Mouse (Mus musculus): ENCODE measurements around the gene Ercc2. TPM values are rescaled to one million over a fixed set of nuclear protein-coding genes. Genes with fewer than 3 reads are reported as not detected.

The Ercc2 gene
- total RNA-seq, 4 experiments from 2014 or later, result 7.5 to 14.9 (median 10.4) TPM

GRCm38 (mm10) chr7:19403731-19404296, 22.0 kb downstream of the Ercc2 start, which contains the start of gene Klc3:
Gene Klc3, minus strand, starts transcription at chr7:19404104.
- peak in 1 of 2 experiments; percentile 50 for DNase-seq (ENCODE audit: low spot score in 2 of 2)

GRCm38 (mm10) chr7:19404476-19404875, 22.7 kb downstream of the Ercc2 start, which contains the start of gene Ckm:
Gene Ckm, plus strand, starts transcription at chr7:19404776.
- no peak for DNase-seq (ENCODE audit: low spot score in 2 of 2)

GRCm38 (mm10) chr7:19405417-19405816, 23.6 kb downstream of the Ercc2 start:
- peak; percentile 76 to 78 for DNase-seq (ENCODE audit: low spot score in 2 of 2)

- DNase-seq (ENCODE audit: low spot score in 2 of 2), result peak; percentile 54 to 72
These were observed 27.9 kb downstream of the Ercc2 start for GRCm38 (mm10) chr7:19409753-19410152.

GRCm38 (mm10) chr7:19410766-19411344, 29.0 kb downstream of the Ercc2 start:
- DNase-seq (ENCODE audit: low spot score in 2 of 2), result peak; percentile 95 to 97

- DNase-seq (ENCODE audit: low spot score in 2 of 2), result peak; percentile 53 to 78
These were observed 30.0 kb downstream of the Ercc2 start for GRCm38 (mm10) chr7:19411783-19412182.

- no peak for DNase-seq (ENCODE audit: low spot score in 2 of 2)
These were observed 31.7 kb downstream of the Ercc2 start for GRCm38 (mm10) chr7:19413525-19413924.

GRCm38 (mm10) chr7:19416590-19416989, 34.8 kb downstream of the Ercc2 start:
- DNase-seq (ENCODE audit: low spot score in 2 of 2), result no peak

- no peak for DNase-seq (ENCODE audit: low spot score in 2 of 2)
These were observed 38.3 kb downstream of the Ercc2 start for GRCm38 (mm10) chr7:19420121-19420520.

- DNase-seq (ENCODE audit: low spot score in 2 of 2), result peak; percentile 64 to 76
These were observed 39.2 kb downstream of the Ercc2 start for GRCm38 (mm10) chr7:19420821-19421636.

GRCm38 (mm10) chr7:19423083-19423482, 41.3 kb downstream of the Ercc2 start:
- DNase-seq (ENCODE audit: low spot score in 2 of 2), result no peak

GRCm38 (mm10) chr7:19424051-19424450, 42.2 kb downstream of the Ercc2 start:
- DNase-seq (ENCODE audit: low spot score in 2 of 2), result peak in 1 of 2 experiments; percentile 54

- DNase-seq (ENCODE audit: low spot score in 2 of 2), result no peak
These were observed 44.5 kb downstream of the Ercc2 start for GRCm38 (mm10) chr7:19426349-19426748.

GRCm38 (mm10) chr7:19426888-19427287, 45.1 kb downstream of the Ercc2 start:
- no peak for DNase-seq (ENCODE audit: low spot score in 2 of 2)

- DNase-seq (ENCODE audit: low spot score in 2 of 2), result no peak
These were observed 46.3 kb downstream of the Ercc2 start for GRCm38 (mm10) chr7:19427999-19428650.

- DNase-seq (ENCODE audit: low spot score in 2 of 2), result no peak
These were observed 47.9 kb downstream of the Ercc2 start for GRCm38 (mm10) chr7:19429726-19430125.

- DNase-seq (ENCODE audit: low spot score in 2 of 2), result no peak
These were observed 48.6 kb downstream of the Ercc2 start for GRCm38 (mm10) chr7:19430402-19430801.

GRCm38 (mm10) chr7:19432475-19432874, 50.7 kb downstream of the Ercc2 start:
- no peak for DNase-seq (ENCODE audit: low spot score in 2 of 2)

GRCm38 (mm10) chr7:19436276-19436675, 54.5 kb downstream of the Ercc2 start:
- no peak for DNase-seq (ENCODE audit: low spot score in 2 of 2)

- DNase-seq (ENCODE audit: low spot score in 2 of 2), result no peak
These were observed 55.2 kb downstream of the Ercc2 start for GRCm38 (mm10) chr7:19437048-19437447.

- DNase-seq (ENCODE audit: low spot score in 2 of 2), result no peak
These were observed 59.8 kb downstream of the Ercc2 start for GRCm38 (mm10) chr7:19441448-19442091.

Data from gastrocnemius, adult 8-10 months (tissue).